Mouse (Mus musculus): ENCODE results near the gene Gm30191. TPM values are rescaled to one million over a fixed set of nuclear protein-coding genes. Genes with fewer than 3 reads are reported as not detected.
A peak's percentile ranks its signal among the peaks of the same experiment; 100 is the strongest.

The Gm30191 gene
- 0.25 TPM in 1 of 2 replicates, not detected in the other for polyA plus RNA-seq (2012; rRNA removed)

GRCm38 (mm10) chr4:134246719-134247258, at the start of gene Gm30191:
TSS of gene Gm30191 (plus strand) at chr4:134246935.
- Histone ChIP-seq H3K4me1 (ENCODE audit: control insufficient read depth, insufficient read depth, low read length) (peaks cover 42% of the 10 kb centered on the region), H3K4me3 (ENCODE audit: control insufficient read depth, low read depth, low read length) (peak within 1 kb of the TSS; percentile 99), H3K27ac (ENCODE audit: control insufficient read depth, insufficient read depth, low read depth, low read length) (peak within 1 kb of the TSS; percentile 76), H3K27me3 (ENCODE audit: control insufficient read depth, insufficient read depth, low read length) (no peaks in the 10 kb centered on the region), H3K36me3 (ENCODE audit: control insufficient read depth, insufficient read depth, low read length) (no peaks in the 10 kb centered on the region)
- TF ChIP-seq CTCF (IDR thresholded peaks at IDR 0.05; ENCODE audit: control insufficient read depth, insufficient read depth, insufficient replicate concordance, low read depth, low read length), result no peak
- no peak for TF ChIP-seq POLR2A (IDR thresholded peaks at IDR 0.05; ENCODE audit: control insufficient read depth, low read depth, low read length)

DNA sequence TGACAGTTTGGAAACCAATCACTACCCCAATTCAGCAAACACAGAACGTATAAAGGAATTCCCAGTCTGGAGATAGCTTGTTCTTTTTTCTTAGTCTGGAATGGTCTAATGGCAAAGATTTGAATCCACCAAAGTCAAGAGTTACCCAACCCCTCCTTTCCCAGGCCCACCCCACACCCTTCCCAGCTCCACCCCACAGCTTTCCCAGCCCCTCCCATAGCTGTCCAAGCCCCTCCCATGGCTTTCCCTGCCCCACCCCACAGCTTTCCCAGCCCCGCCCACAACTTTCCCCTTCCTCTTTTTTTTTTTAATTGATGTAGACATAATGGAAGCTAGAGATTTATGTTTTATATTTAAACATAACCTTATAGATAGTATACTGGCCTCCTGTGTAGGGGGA, 47.4 kb upstream of the Gm30191 start:
- Histone ChIP-seq H3K27ac (ENCODE audit: control insufficient read depth, insufficient read depth, low read depth, low read length) (no peak overlapping the region), H3K27me3 (ENCODE audit: control insufficient read depth, insufficient read depth, low read length) (no peaks in the 10 kb centered on the region), H3K36me3 (ENCODE audit: control insufficient read depth, insufficient read depth, low read length) (no peaks in the 10 kb centered on the region), H3K4me1 (ENCODE audit: control insufficient read depth, insufficient read depth, low read length) (no peaks in the 10 kb centered on the region), H3K4me3 (ENCODE audit: control insufficient read depth, low read depth, low read length) (no peak overlapping the region)
- TF ChIP-seq CTCF (IDR thresholded peaks at IDR 0.05; ENCODE audit: control insufficient read depth, insufficient read depth, insufficient replicate concordance, low read depth, low read length) (no peak), POLR2A (IDR thresholded peaks at IDR 0.05; ENCODE audit: control insufficient read depth, low read depth, low read length) (no peak)

DNA sequence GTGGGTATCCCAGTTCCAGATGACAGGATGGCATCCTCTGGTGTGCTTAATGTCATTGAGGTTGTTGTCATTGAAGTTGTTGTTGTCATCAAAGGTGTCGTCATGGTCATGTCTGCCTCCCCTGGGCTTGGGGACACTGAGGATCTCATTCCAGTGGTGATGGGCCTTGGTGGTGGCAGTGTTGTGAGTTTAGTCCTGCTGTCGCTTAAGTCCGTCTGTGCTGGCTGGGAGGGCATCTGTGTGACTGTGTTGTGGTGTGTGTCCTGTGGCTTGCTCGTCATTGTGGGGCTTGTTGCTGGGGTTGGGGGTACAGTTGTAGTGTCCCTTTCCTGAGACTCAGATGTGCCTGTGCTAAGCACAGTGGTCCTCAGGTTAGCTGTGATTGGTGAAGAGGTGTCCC, 43.8 kb upstream of the Gm30191 start, which contains the start of gene Gm7534:
Gene Gm7534 (minus strand): TSS at position 101 of the 400 bp plus-strand sequence.
- TF ChIP-seq POLR2A (IDR thresholded peaks at IDR 0.05; ENCODE audit: control insufficient read depth, low read depth, low read length) (no peak), CTCF (IDR thresholded peaks at IDR 0.05; ENCODE audit: control insufficient read depth, insufficient read depth, insufficient replicate concordance, low read depth, low read length) (no peak)
- H3K36me3 ChIP-seq (ENCODE audit: control insufficient read depth, insufficient read depth, low read length), result no peaks in the 10 kb centered on the region

GRCm38 (mm10) chr4:134203340-134203896, 43.3 kb upstream of the Gm30191 start:
- Histone ChIP-seq H3K27ac (ENCODE audit: control insufficient read depth, insufficient read depth, low read depth, low read length) (no peak overlapping the region), H3K4me3 (ENCODE audit: control insufficient read depth, low read depth, low read length) (no peak overlapping the region), H3K4me1 (ENCODE audit: control insufficient read depth, insufficient read depth, low read length) (no peaks in the 10 kb centered on the region), H3K36me3 (ENCODE audit: control insufficient read depth, insufficient read depth, low read length) (no peaks in the 10 kb centered on the region), H3K27me3 (ENCODE audit: control insufficient read depth, insufficient read depth, low read length) (no peaks in the 10 kb centered on the region)
- TF ChIP-seq CTCF (IDR thresholded peaks at IDR 0.05; ENCODE audit: control insufficient read depth, insufficient read depth, insufficient replicate concordance, low read depth, low read length), result no peak
- TF ChIP-seq POLR2A (IDR thresholded peaks at IDR 0.05; ENCODE audit: control insufficient read depth, low read depth, low read length), result no peak

More for the DNA sequence above, 43.8 kb upstream of the Gm30191 start, which contains the start of gene Gm7534:
- H3K4me1 ChIP-seq (ENCODE audit: control insufficient read depth, insufficient read depth, low read length), result no peaks in the 10 kb centered on the region
- no peak within 1 kb of the TSS for H3K4me3 ChIP-seq (ENCODE audit: control insufficient read depth, low read depth, low read length)
- no peaks in the 10 kb centered on the region for H3K27me3 ChIP-seq (ENCODE audit: control insufficient read depth, insufficient read depth, low read length)
- H3K27ac ChIP-seq (ENCODE audit: control insufficient read depth, insufficient read depth, low read depth, low read length), result no peak within 1 kb of the TSS

GRCm38 (mm10) chr4:134206488-134207053, 40.2 kb upstream of the Gm30191 start:
- Histone ChIP-seq H3K27me3 (ENCODE audit: control insufficient read depth, insufficient read depth, low read length) (no peaks in the 10 kb centered on the region), H3K4me1 (ENCODE audit: control insufficient read depth, insufficient read depth, low read length) (no peaks in the 10 kb centered on the region), H3K4me3 (ENCODE audit: control insufficient read depth, low read depth, low read length) (no peak overlapping the region), H3K27ac (ENCODE audit: control insufficient read depth, insufficient read depth, low read depth, low read length) (no peak overlapping the region), H3K36me3 (ENCODE audit: control insufficient read depth, insufficient read depth, low read length) (no peaks in the 10 kb centered on the region)
- no peak for TF ChIP-seq POLR2A (IDR thresholded peaks at IDR 0.05; ENCODE audit: control insufficient read depth, low read depth, low read length)
- no peak for TF ChIP-seq CTCF (IDR thresholded peaks at IDR 0.05; ENCODE audit: control insufficient read depth, insufficient read depth, insufficient replicate concordance, low read depth, low read length)

DNA sequence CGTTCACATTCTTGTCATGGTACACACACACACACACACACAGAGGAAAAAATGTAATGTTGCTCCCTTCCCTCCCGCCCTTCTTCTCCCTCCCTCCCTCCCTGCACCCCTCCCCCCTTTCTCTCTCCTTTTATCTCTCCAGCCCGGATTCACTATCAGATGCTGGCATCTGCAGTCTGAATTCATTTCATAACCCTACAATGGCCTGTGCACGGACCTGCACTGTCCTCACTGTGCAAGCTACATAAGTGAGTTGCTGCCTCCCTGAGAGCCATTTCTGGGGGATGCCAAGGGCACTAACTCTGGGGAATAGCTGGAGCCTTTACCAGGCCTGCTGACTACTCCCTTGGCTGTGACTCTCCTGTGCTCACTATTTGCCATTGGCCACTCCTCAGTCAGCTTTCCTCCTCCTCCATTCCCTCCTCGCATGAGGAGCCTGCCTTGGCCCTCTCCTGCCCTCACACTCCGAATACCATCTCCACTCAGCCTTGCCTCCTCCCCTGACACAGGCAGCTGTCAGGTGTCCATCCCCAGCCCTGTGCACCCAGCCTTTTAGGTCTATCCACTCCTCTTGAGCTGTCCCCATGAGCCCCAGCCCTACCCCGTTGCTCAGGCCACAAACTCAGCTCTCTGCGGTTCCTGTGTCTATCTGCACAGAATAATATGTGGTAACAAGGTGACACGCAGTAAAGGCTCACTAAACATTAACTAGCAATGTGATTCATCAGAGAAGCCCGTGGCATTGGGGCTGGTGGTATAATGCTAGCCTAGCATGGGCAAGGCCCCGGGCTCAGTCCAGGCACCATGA, 23.7 kb upstream of the Gm30191 start:
- TF ChIP-seq CTCF (IDR thresholded peaks at IDR 0.05; ENCODE audit: control insufficient read depth, insufficient read depth, insufficient replicate concordance, low read depth, low read length) (no peak), POLR2A (IDR thresholded peaks at IDR 0.05; ENCODE audit: control insufficient read depth, low read depth, low read length) (no peak)
- Histone ChIP-seq H3K27me3 (ENCODE audit: control insufficient read depth, insufficient read depth, low read length) (no peaks in the 10 kb centered on the region), H3K27ac (ENCODE audit: control insufficient read depth, insufficient read depth, low read depth, low read length) (no peak overlapping the region)

DNA sequence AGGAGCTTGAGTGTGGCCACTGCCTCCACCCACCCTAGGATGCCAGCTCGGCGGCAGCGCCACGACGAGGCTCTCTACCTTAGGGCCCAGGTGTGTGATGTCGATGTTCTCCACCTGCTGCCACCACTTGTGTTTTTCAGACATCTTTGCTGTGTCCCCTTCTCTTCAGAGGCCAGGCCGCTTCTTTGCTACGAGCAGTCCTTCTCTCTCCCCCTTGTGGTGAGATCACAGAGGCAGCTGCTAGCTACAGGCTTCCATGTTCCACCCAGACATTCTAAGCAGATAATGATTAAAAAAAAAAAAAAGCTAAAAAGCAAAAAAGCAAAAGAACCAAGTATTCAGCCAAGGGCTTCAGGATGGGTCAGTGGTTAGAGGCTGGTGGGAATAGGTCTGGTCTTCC, 19.5 kb upstream of the Gm30191 start, which contains the start of gene Catsper4:
Gene Catsper4 (minus strand): TSS at position 190 of the 400 bp plus-strand sequence.
- H3K27ac ChIP-seq (ENCODE audit: control insufficient read depth, insufficient read depth, low read depth, low read length), result peak within 1 kb of the TSS; percentile 15
- no peaks in the 10 kb centered on the region for H3K27me3 ChIP-seq (ENCODE audit: control insufficient read depth, insufficient read depth, low read length)
- H3K4me3 ChIP-seq (ENCODE audit: control insufficient read depth, low read depth, low read length), result peak within 1 kb of the TSS; percentile 86
- no peaks in the 10 kb centered on the region for H3K36me3 ChIP-seq (ENCODE audit: control insufficient read depth, insufficient read depth, low read length)
- peak; percentile 69; the same call in 1 of the 2 replicates for TF ChIP-seq POLR2A (IDR thresholded peaks at IDR 0.05; ENCODE audit: control insufficient read depth, low read depth, low read length)
- peak; percentile 4; the same call in 1 of the 2 replicates for TF ChIP-seq CTCF (IDR thresholded peaks at IDR 0.05; ENCODE audit: control insufficient read depth, insufficient read depth, insufficient replicate concordance, low read depth, low read length)
- H3K4me1 ChIP-seq (ENCODE audit: control insufficient read depth, insufficient read depth, low read length), result no peaks in the 10 kb centered on the region; the same call in 1 of the 2 replicates

More for the DNA sequence above, 23.7 kb upstream of the Gm30191 start:
- no peaks in the 10 kb centered on the region for H3K36me3 ChIP-seq (ENCODE audit: control insufficient read depth, insufficient read depth, low read length)
- H3K4me3 ChIP-seq (ENCODE audit: control insufficient read depth, low read depth, low read length), result no peak overlapping the region
- no peaks in the 10 kb centered on the region; the same call in 1 of the 2 replicates for H3K4me1 ChIP-seq (ENCODE audit: control insufficient read depth, insufficient read depth, low read length)

Data from testis, adult 2 months (tissue).